Mouse (Mus musculus) thymus, postnatal 4 days (tissue): ENCODE data around the gene Gm8356.
"Not testable (repeated sequence)": the region's sequence is repeated elsewhere in the genome, so short reads cannot be mapped to it uniquely, and the experiment has no call there.

Experiments used
- DNase-seq: peaks from one replicate; pipeline ENCODE4 v3.0.0; 2021

Gene Gm8356

DNA sequence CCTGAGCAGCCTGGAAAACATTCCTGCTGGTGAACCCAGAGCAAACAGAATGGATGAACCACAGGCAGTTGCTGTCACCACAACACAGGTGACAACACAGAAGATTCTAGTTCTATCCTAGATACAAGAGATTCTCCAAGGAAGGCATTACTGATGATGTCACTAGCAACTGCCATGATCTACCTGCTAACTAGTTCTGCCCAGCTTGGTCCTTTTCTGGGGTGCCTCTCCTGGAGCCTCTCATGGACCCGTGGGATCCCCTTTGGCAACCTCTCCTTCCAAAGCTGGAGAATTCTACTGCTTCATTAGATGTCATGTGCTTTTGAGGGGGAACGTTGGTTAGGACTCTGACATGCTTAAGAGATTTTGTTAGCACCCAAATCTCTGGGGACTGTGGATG, at the start of gene Gm8356:
TSS of gene Gm8356 (minus strand) at position 101 of the 400 bp plus-strand sequence.
- DNase-seq, result not testable (repeated sequence)

GRCm38 (mm10) chr14:6486331-6486730, 50.8 kb downstream of the Gm8356 start:
- DNase-seq, result not testable (repeated sequence)

DNA sequence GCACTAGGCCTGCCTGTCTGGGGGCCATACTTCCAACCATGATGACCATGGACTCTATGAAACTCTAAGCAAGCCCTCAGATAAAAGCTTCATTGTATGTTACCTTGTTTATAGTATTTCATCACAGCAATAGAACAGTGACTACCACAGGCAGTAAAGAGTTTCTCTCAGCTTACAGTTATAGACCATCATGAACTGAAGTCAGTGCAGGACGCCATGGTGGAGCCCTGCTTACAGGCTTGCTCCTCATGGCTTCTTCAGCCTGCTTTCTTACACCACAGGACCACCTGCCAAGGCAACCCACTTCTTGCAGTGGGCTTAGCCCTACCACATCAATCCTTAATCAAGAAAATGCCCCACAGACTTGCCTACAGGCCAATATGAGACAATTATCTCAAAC, 51.5 kb downstream of the Gm8356 start:
- not testable (repeated sequence) for DNase-seq

- peak; percentile 11 for DNase-seq
Measured at GRCm38 (mm10) chr14:6482126-6482525, 55.0 kb downstream of the Gm8356 start.
